Mouse (Mus musculus): Measurements from ENCODE around the gene Prm3.

DNA sequence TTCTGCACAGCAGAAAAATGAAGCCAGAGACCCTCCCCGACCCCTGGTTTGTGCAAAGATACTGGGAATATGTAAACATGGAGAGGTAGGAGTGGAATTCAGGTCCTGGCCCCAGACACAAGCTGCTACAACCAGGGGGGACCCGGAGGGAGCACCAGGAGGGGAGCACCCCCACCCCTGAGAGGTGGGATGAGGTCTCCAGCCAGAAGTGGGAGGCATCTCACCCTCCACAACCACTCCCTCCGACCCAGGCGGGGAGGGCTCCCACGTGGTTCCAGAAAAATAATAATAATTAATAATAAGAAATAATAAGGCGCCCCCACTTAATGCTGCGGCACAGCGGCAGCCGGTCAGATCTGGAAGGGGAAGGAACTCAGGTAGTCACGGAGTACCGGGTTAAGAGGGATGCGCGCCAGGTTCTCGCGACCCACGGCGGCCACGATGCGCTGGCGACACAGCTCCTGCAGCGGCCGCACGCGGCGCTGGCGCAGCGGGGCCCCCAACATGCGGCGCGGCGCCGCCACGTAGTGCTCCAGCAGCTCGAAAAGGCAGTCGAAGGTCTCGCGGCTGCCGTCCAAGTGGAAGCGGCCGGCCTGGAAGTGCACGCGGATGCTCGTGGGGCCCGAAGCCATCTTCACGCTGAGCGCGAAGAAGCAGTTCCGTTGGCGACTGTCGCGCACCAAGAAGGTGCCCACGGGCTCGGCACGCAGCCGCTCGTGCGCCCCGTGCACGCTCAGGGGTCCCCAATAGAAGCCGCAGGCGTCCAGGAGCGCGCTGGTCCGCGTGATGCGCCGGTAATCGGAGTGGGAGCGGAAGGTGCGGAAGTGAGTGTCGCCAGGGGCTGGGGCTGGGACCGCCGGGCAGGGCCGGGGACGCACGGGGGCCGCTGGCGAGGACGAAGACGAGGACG lies 6.6 kb downstream of the Prm3 start:
- TF ChIP-seq CTCF (IDR thresholded peaks at IDR 0.05) (peak; percentile 35), POLR2A (IDR thresholded peaks at IDR 0.05; ENCODE audit: insufficient read depth, low read depth, low read length) (no peak)
